Mouse (Mus musculus): Measurements from ENCODE around the gene Noct. TPM values are rescaled to one million over a fixed set of nuclear protein-coding genes. Genes with fewer than 3 reads are reported as not detected.

Gene Noct
- total and polyA plus RNA-seq, 3 experiments = 17.8 to 26.7 TPM; not detected in 1

DNA sequence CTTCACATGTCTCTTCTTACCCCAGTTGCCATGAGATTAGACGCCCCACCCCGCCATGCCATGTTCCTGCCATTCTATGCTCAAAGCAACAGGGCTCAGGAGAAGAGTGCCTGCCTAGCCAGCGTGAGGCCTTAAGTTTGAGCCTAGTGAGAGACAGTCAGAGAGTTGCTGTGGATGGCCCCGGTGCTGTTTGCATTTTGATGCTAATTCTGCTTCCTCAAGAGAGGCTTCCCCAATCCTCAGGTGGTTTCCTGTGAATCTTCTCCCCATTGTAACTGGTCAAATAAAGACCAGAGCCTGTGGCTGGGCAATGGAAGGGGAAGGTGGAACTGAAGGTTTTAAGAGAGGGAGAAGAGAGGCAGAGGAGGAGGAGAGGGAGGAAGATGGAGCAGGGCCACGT is 15.6 kb upstream of the Noct start:
- H3K9me3 ChIP-seq (replicated peaks; ENCODE audit: insufficient read depth, low read length) = no peaks in the 10 kb centered on the region
- H3K36me3 ChIP-seq (ENCODE audit: control insufficient read depth in 1 of 2, insufficient read depth in 2 of 2, low read length in 2 of 2) = no peaks in the 10 kb centered on the region
- TF ChIP-seq CTCF (IDR thresholded peaks at IDR 0.05 in 2 of 3, conservative IDR thresholded peaks at IDR 0.05 in 1 of 3; ENCODE audit: control insufficient read depth in 1 of 3, insufficient read depth in 1 of 3, low read depth in 2 of 3, low read length in 3 of 3, poor library complexity in 1 of 3, severe bottlenecking in 1 of 3) = no peak
- TF ChIP-seq ELF1 (IDR thresholded peaks at IDR 0.05; ENCODE audit: low read depth, low read length) = no peak
- no peak for TF ChIP-seq MEF2A (IDR thresholded peaks at IDR 0.05; ENCODE audit: extremely low read depth, insufficient replicate concordance, low read depth, low read length, poor library complexity, severe bottlenecking)
- no peak for TF ChIP-seq ETS1 (IDR thresholded peaks at IDR 0.05; ENCODE audit: low read depth, low read length)
- no peak for TF ChIP-seq MYB (IDR thresholded peaks at IDR 0.05; ENCODE audit: low read depth, low read length)
- no peak for TF ChIP-seq RAD21 (IDR thresholded peaks at IDR 0.05; ENCODE audit: low read depth, low read length)
- no peak for TF ChIP-seq NELFE (IDR thresholded peaks at IDR 0.05; ENCODE audit: low read depth, low read length)
- no peak overlapping the region for H3K4me3 ChIP-seq (ENCODE audit: control insufficient read depth in 1 of 2, insufficient read depth in 1 of 2, low read depth in 2 of 2, low read length in 2 of 2)
- no peaks in the 10 kb centered on the region for H3K4me1 ChIP-seq (ENCODE audit: control insufficient read depth in 1 of 2, insufficient read depth in 2 of 2, low read length in 2 of 2)
- no peak overlapping the region for H3K27ac ChIP-seq (ENCODE audit: control insufficient read depth, low read depth, low read length)
- H3K79me2 ChIP-seq (ENCODE audit: control insufficient read depth, insufficient read depth, low read length, poor library complexity) = no peaks in the 10 kb centered on the region
- H3K27me3 ChIP-seq (ENCODE audit: control insufficient read depth in 1 of 2, insufficient read depth in 2 of 2, low read length in 2 of 2) = no peaks in the 10 kb centered on the region
- H3K9ac ChIP-seq (ENCODE audit: control insufficient read depth, low read depth, low read length, poor library complexity, severe bottlenecking) = no peak overlapping the region
- DNase-seq (ENCODE audit: low read depth, low spot score) = no peak

GRCm38 (mm10) chr3:51209503-51210314 is 14.5 kb upstream of the Noct start:
- peaks cover under 1 to 1% of the 10 kb centered on the region in 2 experiments; a peak in 3 of 4 replicates for H3K4me1 ChIP-seq (ENCODE audit: control insufficient read depth in 1 of 2, insufficient read depth in 2 of 2, low read length in 2 of 2)
- no peaks in the 10 kb centered on the region for H3K9me3 ChIP-seq (replicated peaks; ENCODE audit: insufficient read depth, low read length)
- H3K27ac ChIP-seq (ENCODE audit: control insufficient read depth, low read depth, low read length) = peak overlapping the region; percentile 6; the same call in 1 of the 2 replicates
- peak; percentile 50 for DNase-seq (ENCODE audit: low read depth, low spot score)
- H3K36me3 ChIP-seq (ENCODE audit: control insufficient read depth in 1 of 2, insufficient read depth in 2 of 2, low read length in 2 of 2) = peaks cover 0 to 1% of the 10 kb centered on the region in 2 experiments; a peak in 2 of 4 replicates
- 0 out of 2 replicates have a peak, but pooled peaks have one; percentile 18 for TF ChIP-seq NELFE (IDR thresholded peaks at IDR 0.05; ENCODE audit: low read depth, low read length)
- TF ChIP-seq MAFK (IDR thresholded peaks at IDR 0.05; ENCODE audit: borderline replicate concordance, low read depth, low read length) = no peak
- no peaks in the 10 kb centered on the region for H3K79me2 ChIP-seq (ENCODE audit: control insufficient read depth, insufficient read depth, low read length, poor library complexity)
- H3K27me3 ChIP-seq (ENCODE audit: control insufficient read depth in 1 of 2, insufficient read depth in 2 of 2, low read length in 2 of 2) = no peaks in the 10 kb centered on the region
- H3K9ac ChIP-seq (ENCODE audit: control insufficient read depth, low read depth, low read length, poor library complexity, severe bottlenecking) = no peak overlapping the region
- no peak overlapping the region for H3K4me3 ChIP-seq (ENCODE audit: control insufficient read depth in 1 of 2, insufficient read depth in 1 of 2, low read depth in 2 of 2, low read length in 2 of 2)

DNA sequence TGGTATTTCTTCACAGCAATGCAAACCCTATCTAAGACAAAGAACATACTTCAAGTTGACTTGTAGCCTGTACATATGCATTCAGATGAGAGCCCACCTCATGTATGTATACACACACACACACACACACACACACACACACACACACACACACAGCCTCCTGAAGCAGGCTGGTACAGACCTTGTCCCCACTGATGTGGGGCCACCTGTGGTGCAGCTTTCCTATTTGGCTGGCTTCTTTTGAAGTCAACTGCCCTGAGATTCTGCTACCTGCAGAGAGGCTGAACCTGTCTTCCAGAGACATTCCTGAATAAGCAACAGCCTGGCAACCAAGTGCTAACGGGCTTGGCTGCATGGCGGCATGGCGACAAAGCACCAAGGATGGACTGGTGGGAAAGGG is 13.8 kb upstream of the Noct start:
- TF ChIP-seq HCFC1 (IDR thresholded peaks at IDR 0.05; ENCODE audit: low read depth, low read length) = no peak
- no peak for TF ChIP-seq TBP (IDR thresholded peaks at IDR 0.05; ENCODE audit: low read depth, low read length)
- TF ChIP-seq NELFE (IDR thresholded peaks at IDR 0.05; ENCODE audit: low read depth, low read length) = no peak
- no peak for TF ChIP-seq MAX (IDR thresholded peaks at IDR 0.05; ENCODE audit: low read length)
- TF ChIP-seq NRF1 (IDR thresholded peaks at IDR 0.05; ENCODE audit: insufficient read depth, low read depth, low read length, poor library complexity, severe bottlenecking) = no peak
- no peak for TF ChIP-seq SIN3A (IDR thresholded peaks at IDR 0.05; ENCODE audit: low read length)
- no peak for TF ChIP-seq EP300 (IDR thresholded peaks at IDR 0.05; ENCODE audit: low read depth in 1 of 2, low read length in 2 of 2)
- no peak for TF ChIP-seq CTCF (IDR thresholded peaks at IDR 0.05 in 2 of 3, conservative IDR thresholded peaks at IDR 0.05 in 1 of 3; ENCODE audit: control insufficient read depth in 1 of 3, insufficient read depth in 1 of 3, low read depth in 2 of 3, low read length in 3 of 3, poor library complexity in 1 of 3, severe bottlenecking in 1 of 3)
- TF ChIP-seq POLR2A (IDR thresholded peaks at IDR 0.05; ENCODE audit: control insufficient read depth in 1 of 2, insufficient read depth in 1 of 2, low read depth in 1 of 2, low read length in 2 of 2, poor library complexity in 1 of 2) = no peak
- TF ChIP-seq UBTF (IDR thresholded peaks at IDR 0.05; ENCODE audit: borderline replicate concordance, insufficient read depth, low read depth, low read length) = no peak
- TF ChIP-seq RAD21 (IDR thresholded peaks at IDR 0.05; ENCODE audit: low read depth, low read length) = no peak
- TF ChIP-seq CHD2 (IDR thresholded peaks at IDR 0.05; ENCODE audit: low read length) = no peak
- TF ChIP-seq ZMIZ1 (IDR thresholded peaks at IDR 0.05; ENCODE audit: low read depth, low read length) = no peak
- TF ChIP-seq USF2 (IDR thresholded peaks at IDR 0.05; ENCODE audit: borderline replicate concordance in 1 of 2, insufficient read depth in 1 of 2, low read depth in 1 of 2, low read length in 2 of 2) = no peak
- no peak for TF ChIP-seq TCF12 (IDR thresholded peaks at IDR 0.05; ENCODE audit: low read depth, low read length)
- no peak for TF ChIP-seq ZNF384 (IDR thresholded peaks at IDR 0.05; ENCODE audit: low read depth, low read length)
- no peak for TF ChIP-seq ELF1 (IDR thresholded peaks at IDR 0.05; ENCODE audit: low read depth, low read length)
- Histone ChIP-seq H3K4me3 (ENCODE audit: control insufficient read depth in 1 of 2, insufficient read depth in 1 of 2, low read depth in 2 of 2, low read length in 2 of 2) (no peak overlapping the region), H3K36me3 (ENCODE audit: control insufficient read depth in 1 of 2, insufficient read depth in 2 of 2, low read length in 2 of 2) (peaks cover 0 to 9% of the 10 kb centered on the region in 2 experiments; a peak in 2 of 4 replicates), H3K9ac (ENCODE audit: control insufficient read depth, low read depth, low read length, poor library complexity, severe bottlenecking) (no peak overlapping the region), H3K27ac (ENCODE audit: control insufficient read depth, low read depth, low read length) (no peak overlapping the region), H3K4me1 (ENCODE audit: control insufficient read depth in 1 of 2, insufficient read depth in 2 of 2, low read length in 2 of 2) (peaks cover 8 to 9% of the 10 kb centered on the region in 2 experiments), H3K9me3 (replicated peaks; ENCODE audit: insufficient read depth, low read length) (no peaks in the 10 kb centered on the region), H3K79me2 (ENCODE audit: control insufficient read depth, insufficient read depth, low read length, poor library complexity) (no peaks in the 10 kb centered on the region), H3K27me3 (ENCODE audit: control insufficient read depth in 1 of 2, insufficient read depth in 2 of 2, low read length in 2 of 2) (no peaks in the 10 kb centered on the region)
- no peak for DNase-seq (ENCODE audit: low read depth, low spot score)
